Mouse (Mus musculus) natural killer cell, adult 2 months (primary cell): ENCODE measurements around the gene Msh2.

Experiments
- DNase-seq, 2 experiments: peaks; one replicate each; pipeline ENCODE4 v3.0.0; 2022; ENCODE audit warnings: low spot score in 2 of 2

Msh2 gene

DNA sequence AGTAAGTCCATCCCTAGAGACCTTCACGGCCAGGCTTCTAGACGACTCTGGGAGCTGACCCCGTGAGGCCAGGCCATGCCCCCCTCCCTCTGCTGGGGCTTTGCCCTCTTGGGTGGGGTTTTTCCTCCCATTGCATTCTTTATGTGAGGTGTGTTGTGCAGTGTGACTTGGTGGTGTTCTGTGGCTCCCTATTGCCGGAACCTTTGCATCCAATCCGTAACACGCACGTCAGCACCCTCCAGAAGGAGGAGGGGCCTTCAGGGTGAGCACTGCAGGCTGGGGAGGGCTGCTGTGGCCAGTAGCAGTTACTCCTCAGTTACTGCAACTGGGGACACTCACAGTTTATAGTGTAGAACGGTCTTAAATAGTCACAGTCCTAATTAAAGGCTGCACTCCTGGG is 28.0 kb downstream of the Msh2 start:
- DNase-seq, result no peak

DNA sequence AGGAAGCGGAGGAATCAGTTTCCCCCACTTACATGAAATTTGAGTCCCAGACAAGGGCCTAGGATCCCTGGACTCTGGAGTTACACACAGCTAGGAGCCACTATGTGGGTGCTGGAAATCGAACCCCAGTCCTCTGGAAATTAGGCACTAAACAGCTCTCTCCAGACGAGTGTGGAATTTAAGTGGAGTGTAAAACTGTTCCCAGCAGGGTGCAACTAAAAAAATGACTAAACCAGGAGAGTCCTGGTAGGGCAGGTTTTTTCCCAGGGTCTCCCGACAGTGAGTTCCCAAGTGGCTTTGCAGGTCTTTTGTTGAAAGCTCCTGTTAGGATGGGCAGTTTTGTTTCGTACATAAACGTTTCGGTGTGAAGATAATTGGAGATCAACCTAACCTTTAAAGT is 52.6 kb downstream of the Msh2 start:
- no peak for DNase-seq

DNA sequence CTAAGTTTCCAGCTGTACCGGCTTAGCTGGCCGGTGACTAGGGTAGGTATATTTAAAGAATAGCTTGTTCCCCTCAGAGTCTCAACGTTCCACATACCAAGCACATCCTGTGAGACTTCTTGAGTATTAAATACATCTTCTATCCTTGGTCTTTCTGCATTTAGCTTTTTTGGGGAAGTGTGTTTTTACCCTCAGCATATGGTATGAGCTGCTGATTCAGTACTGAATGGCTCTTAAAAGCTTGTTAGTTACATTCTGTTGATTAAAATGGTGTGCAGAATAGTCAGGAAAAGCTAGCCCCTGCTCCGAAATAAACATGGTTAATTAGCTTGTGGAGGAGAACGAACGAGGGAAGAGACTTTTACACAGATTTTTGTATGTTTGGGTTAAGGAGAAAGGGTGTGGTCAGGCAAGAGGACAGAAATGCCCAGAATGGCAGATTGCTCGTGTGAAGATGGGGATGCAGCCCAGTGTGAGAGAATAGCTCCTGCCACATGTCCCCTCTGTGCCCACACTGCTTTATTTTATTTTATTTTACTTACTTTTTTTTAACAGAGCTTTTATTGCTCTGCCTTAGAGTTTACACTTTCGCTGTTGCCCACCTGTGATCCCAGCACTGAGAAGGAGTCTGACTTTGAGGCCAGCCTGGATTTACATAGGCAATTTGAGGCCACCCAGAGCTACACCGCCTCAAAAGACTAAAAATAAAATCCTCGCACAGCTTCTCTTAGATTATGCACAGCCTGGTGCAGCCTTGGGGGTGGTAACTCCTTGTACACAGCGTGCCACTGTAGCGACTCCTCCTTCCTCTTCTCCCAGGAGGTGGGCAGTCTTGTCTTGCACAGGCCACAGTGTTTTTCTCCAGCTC is 54.6 kb downstream of the Msh2 start:
- no peak for DNase-seq

DNA sequence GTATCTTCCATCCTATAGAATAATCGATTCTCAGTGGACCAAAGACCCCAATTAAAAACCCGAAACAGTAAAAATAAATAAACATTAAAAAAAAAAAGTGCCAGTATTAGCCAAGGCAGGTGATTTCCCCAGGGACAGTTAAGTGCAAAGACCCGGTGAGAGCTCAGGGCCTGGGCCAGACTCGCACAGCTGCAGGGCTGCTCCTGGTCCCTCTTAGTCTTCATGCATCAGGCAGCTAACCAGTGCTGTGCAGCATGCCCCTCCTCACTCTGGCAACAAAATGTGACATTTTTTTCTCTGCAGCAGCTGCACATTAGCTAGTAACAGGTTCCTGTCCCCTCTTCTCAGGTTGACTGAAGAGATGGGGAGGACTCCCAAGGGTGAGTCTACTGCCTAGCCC is 59.8 kb downstream of the Msh2 start:
- no peak for DNase-seq

DNA sequence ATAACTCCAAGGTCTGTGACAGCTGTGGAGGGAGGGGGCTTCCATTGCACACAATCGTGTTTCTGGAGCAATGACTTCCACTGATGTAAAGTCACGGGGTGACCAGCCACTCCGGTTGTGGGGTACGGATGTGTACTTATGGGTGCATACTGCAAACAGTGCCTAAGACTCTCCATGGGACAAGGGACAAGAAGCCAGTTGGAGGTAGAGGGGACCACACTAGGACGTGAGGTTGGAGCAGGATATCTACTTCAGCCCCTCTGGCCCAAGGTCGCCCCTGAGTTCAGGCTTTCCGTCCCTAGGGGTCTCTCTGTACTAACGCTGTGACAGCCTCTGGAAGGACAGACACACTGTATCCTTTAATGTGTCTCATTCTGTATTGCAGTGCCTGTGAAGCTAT is 62.3 kb downstream of the Msh2 start:
- no peak for DNase-seq

DNA sequence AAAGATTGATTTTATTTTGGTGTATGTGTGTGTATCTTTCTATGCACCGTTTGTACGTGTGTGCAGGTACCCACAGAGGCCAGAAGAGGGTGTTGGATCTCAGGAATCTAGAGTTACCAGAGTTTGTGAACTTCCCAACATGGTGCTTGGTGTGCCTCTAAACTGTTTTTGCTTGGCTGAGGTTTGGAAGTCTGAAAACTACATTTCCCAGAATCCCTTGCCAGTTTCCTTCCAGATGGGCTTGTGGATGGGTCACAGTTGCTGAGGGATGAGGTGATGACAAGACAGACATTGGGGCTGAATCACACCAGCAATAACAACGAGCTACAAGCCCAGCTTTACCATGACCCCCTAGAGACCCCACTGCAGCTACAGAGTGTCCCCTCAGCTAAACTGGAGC is 65.0 kb downstream of the Msh2 start:
- DNase-seq, result no peak

DNA sequence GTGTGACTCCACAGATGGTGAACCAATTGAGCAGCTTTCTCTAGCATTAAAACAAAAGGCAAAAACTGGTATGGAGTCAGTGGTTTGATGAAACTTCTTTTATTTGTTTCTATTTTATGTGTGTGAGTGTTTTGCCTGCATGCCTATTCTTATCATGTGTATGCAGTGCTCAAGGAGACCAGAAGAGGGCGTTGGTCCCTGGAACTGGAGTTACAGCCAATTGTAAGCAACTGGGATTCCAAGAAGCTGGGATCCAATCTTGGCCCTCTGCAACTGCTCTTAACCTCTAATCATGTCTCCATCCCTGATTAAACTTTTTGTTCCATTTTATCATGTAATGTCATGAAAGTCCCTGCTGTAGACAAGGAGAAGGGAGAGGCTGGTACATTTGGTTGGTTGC is 67.7 kb downstream of the Msh2 start:
- DNase-seq, result no peak

DNA sequence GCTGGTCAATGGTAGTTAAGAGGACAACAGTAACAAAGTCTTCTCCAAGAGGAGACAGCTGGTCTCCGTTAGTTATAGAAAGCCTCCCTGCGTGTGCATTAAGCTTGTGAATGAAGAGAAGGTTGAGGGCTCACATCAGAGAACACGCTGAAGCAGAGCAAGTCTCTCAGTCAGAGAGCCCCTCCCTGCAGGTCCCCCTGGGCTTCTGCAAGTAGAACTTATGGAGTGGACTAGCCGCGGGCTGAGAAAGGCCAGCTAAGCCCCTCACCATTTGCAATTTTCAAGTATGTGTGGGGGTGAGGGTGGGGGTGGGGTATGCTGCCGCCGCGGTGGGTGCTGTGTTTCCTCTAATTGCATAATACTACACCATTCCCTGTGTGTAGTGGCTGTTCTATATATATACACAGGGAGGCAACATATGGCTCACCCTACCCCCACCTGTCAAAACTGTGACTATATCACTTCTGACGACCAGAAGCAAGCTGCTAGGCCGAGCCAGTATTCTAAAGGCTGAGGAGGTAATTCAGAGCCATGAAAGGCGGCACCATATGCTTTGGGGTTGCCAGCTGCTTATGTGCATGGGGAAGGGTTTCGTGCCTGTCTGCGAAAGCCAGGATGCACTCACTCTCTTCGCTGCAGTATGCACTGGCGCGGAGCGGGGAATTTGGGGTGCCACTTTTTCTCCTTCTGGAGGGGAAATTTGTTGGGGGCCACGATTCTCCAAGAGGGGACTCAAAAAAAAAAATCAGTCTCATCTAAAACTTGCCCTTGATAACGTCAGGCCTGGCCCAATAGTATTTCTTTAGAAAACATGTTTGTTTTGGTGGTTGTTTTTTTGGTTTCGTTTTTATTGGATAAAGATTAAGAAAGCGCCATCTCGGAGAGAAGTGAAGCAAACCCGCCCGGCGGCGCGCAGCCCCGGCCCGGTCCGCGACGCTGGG is 73.1 kb downstream of the Msh2 start:
- no peak for DNase-seq

DNA sequence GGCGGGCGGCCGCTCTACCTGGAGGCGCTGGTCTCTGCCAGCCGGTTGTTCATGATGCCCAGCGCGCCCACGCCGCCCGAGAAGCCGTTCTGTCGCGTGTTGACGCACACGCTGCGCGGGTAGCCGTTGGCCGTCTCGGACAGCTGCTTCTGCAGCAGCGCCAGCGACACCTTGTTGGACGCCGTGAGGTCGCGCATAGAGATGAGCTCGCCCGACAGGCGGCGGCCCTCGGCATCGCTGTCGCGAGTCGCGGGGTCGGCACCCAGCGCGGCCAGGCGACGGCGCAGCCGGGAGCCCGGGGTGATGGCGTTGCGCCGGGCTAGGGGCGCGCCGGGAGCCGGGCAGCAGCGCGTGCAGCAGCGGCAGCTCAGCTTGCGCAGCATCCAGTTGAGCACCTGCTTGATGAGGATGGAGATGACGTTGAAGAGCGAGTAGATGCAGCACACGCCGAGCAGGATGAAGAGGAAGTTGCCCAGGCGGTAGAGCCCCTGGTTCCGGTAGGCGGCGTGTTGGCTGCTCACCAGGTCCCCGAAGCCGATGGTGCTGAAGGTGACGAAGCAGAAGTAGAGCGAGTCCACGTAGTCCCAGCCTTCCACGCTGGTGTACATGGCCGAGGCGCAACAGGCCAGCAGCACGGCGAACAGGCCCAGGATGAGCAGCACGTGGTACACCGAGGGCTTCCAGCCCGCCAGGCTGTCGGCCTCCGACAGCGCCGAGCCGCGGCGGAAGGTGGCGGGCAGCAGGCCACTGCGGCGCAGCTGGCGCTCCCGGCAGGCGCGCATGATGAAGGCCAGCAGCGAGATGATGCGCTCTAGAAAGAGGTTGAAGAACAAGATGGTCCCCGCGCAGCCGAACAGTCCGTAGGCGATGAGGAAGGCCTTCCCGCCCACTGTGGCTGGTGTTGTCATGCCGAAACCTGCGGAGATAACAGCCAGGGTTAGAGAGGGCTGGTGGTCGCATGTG is 74.1 kb downstream of the Msh2 start:
- peak in 1 of 2 experiments; percentile 15 for DNase-seq

DNA sequence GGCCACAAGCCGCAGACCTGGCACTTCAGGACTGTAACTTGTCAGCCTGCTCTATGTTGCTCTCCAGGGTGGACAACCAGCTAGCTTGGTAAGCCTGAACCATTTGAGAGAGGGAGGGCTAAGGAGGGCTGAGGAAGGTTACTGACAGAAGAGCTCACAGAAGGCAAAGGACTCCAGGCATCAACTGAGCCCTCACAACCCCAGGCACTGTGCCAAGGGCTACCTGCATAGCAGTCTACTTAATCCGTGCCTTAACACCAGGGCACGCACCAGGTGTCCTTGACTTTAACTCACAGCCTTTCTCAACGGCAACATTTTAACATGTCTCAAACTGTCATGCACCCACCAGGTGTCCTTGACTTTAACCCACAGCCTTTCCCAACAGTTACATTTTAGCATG is 88.2 kb downstream of the Msh2 start:
- no peak for DNase-seq

DNA sequence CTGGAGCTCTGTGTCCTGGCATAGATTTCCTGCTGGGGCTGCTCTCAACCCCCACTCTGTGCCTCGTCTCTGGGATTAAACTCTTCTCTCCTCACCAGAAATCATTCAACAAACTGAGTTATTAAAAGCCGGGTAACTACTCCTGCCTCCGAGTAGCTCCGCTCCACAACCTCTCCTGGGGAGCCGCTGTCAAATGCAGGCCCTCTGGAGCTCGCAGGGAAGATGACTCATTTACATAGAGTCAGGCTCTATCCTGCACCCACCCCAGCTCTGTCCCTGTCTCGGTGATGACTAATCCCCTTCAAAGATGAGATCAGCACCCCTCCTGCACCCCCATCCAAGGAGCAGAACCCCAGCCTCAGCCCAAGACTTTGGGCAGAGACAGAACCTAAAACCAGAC is 91.0 kb downstream of the Msh2 start:
- DNase-seq, result no peak

DNA sequence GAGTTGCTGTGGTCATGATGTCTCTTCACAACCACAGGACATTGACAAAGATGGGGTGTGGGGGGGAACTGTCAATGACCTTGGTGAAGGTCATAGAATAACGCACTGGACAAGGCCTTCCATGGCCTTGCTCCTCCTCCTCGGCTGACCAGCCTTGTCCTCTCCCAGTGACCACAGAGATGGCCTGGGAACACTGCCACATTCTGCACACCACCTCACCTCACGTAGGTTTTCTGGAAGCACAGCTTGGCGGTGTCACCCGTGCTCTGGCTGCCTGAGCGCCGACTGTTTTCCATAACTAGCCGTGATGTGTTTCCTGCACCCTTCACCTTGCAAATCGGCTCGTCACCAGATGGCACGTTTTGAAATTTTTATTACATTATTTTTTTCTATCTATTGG is 92.9 kb downstream of the Msh2 start:
- DNase-seq, result no peak

DNA sequence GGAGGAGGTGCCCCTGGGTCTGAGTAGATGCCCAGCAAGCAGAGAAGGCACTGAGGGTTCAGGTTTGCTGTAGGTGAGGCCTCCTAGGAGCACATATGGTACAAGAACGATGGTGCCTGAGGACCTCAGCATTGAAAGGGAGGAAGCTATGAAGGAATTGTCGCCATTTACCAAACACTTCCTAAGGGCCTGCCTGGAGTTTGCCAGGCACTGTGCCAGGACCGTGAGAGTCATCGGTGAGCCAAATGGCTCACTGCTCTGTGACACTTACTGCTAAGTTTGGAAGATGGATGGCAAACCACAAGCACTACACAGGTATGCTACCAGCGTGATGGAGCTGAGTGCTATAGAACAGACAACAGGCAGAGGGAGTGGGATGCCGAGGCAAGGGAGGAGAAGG is 94.8 kb downstream of the Msh2 start:
- DNase-seq, result no peak

DNA sequence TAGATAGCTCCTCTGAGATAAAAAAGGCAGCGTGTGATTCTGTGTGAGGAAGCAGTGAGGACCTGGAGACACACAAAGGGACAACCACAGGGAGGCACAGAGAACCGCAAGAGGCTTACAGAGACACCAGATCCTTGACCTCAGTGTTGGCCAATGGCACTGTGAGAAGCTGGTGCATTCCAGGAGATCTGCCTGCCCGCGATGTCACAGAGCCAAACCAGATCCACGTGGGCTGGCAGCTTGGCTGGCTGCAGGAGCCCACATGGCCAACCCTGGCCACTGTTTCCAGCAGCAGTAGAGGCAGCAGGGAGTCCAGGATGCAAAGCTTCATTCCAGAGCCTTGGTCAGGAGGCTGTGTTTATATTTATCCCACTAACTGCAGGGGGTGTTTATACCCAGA is 98.6 kb downstream of the Msh2 start:
- DNase-seq, result no peak

DNA sequence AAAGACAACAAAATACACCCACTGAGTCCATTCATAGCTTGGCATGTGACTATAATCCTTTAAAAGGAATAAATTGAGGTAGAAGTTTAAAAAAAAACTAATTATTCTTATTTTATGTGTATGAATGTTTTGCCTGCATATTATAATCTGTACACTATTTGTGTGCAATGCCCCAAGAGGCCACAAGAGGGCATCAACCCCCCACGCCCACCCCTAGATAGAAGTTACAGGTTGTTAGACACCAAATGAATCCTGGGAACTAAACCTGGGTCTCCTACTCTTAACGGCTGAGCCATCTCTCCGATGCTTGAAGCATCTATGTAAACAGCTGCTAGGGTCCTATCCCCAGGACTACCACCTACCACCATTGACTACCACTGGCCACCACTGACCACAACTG is 101.0 kb downstream of the Msh2 start:
- no peak for DNase-seq
